Mouse (Mus musculus): Measurements from ENCODE around the gene Bdh2.

GRCm38 (mm10) chr3:135268616-135269015 lies 12.4 kb upstream of the Bdh2 start:
- TF ChIP-seq CTCF (IDR thresholded peaks at IDR 0.05; ENCODE audit: low read depth, low read length) (no peak), GATA1 (IDR thresholded peaks at IDR 0.05; ENCODE audit: borderline replicate concordance, low read length) (no peak), TAL1 (conservative IDR thresholded peaks at IDR 0.05; ENCODE audit: low read depth, low read length) (no peak), GATA2 (IDR thresholded peaks at IDR 0.05; ENCODE audit: borderline replicate concordance, low read depth, low read length) (no peak), POLR2AphosphoS5 (IDR thresholded peaks at IDR 0.05; ENCODE audit: insufficient replicate concordance, low read depth, low read length) (no peak)
